Mouse (Mus musculus): Measurements from ENCODE around the gene Irgc1. TPM values are rescaled to one million over a fixed set of nuclear protein-coding genes. Genes with fewer than 3 reads are reported as not detected.
A peak's percentile ranks its signal among the peaks of the same experiment; 100 is the strongest.
"Not testable (repeated sequence)": the region's sequence is repeated elsewhere in the genome, so short reads cannot be mapped to it uniquely, and the experiment has no call there.

Irgc1 gene
- total RNA-seq (2015) (0.74 and 1.8 TPM in 2 replicates), total RNA-seq (2017) (0.66 and 0.94 TPM in 2 replicates)

- peak; percentile 11; the same call in 1 of the 2 replicates for ATAC-seq (ENCODE audit: poor library complexity, severe bottlenecking)
These were observed at the start of gene Irgc1 for GRCm38 (mm10) chr7:24451855-24452311. Gene Irgc1, minus strand, starts transcription at chr7:24452297.

DNA sequence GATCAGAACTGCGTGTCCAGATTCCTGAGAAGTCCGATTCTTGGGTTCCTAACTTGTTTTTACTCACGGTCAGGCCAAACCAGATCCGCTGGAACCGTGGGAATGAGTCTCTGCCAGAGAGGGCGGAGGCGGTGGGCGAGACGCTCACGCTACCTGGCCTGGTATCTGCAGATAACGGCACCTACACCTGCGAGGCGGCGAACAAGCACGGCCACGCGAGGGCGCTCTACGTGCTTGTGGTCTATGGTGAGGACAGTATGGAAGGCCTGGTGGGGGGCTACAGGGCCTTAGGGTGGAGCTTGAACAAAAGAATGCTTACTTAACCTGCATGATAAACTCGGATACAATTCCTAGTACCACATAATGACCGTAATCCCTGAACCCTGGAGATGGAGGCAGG, 49.4 kb upstream of the Irgc1 start:
- ATAC-seq (ENCODE audit: poor library complexity, severe bottlenecking) = no peak

DNA sequence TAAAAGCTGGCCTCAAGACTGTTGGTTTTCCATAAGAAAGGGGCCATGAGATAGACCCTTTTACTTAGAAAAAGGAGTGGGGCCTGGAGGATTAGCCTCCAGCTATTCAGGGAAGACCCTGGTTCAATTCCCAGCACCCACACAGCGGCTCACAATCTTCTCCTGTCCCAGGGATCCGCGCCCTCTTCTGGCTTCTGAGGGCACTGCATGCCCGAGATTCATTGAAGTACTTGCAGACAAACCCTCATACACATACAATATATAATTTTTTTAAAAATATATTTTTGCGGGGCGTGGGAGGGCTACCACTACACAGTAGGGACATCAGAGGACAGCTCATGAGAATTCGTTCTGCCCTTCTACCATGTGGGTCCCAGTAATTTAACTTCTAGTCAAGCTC, 48.8 kb upstream of the Irgc1 start:
- no peak for ATAC-seq (ENCODE audit: poor library complexity, severe bottlenecking)

GRCm38 (mm10) chr7:24499856-24500577, 47.9 kb upstream of the Irgc1 start:
- ATAC-seq (ENCODE audit: poor library complexity, severe bottlenecking) = no peak

DNA sequence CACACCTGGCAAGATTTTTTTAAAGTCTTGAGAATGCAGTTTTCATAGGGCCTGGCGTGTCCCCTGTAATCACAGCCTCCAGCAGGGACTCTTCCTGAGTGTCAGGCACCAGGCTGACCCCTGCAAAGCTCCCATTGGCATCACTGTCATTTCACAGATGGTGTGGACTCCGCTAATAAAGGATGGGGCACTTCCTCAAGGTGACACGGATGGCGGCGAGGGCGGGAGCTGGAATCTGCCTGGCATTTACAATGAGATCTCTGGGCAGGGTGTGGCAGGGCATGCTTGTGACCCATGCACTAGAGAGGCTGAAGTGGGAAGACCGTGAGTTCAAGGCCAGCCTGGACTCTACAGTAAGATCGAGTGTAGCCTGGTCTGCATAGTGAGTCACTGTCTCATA, 36.2 kb upstream of the Irgc1 start:
- no peak for ATAC-seq (ENCODE audit: poor library complexity, severe bottlenecking)

- no peak for ATAC-seq (ENCODE audit: poor library complexity, severe bottlenecking)
These were observed 35.3 kb upstream of the Irgc1 start for GRCm38 (mm10) chr7:24487403-24487802.

GRCm38 (mm10) chr7:24486654-24487130, 34.6 kb upstream of the Irgc1 start:
- no peak for ATAC-seq (ENCODE audit: poor library complexity, severe bottlenecking)

- no peak for ATAC-seq (ENCODE audit: poor library complexity, severe bottlenecking)
These were observed 33.4 kb upstream of the Irgc1 start for GRCm38 (mm10) chr7:24485481-24485880.

- not testable (repeated sequence) for ATAC-seq (ENCODE audit: poor library complexity, severe bottlenecking)
These were observed 31.2 kb upstream of the Irgc1 start for GRCm38 (mm10) chr7:24483291-24483690.

DNA sequence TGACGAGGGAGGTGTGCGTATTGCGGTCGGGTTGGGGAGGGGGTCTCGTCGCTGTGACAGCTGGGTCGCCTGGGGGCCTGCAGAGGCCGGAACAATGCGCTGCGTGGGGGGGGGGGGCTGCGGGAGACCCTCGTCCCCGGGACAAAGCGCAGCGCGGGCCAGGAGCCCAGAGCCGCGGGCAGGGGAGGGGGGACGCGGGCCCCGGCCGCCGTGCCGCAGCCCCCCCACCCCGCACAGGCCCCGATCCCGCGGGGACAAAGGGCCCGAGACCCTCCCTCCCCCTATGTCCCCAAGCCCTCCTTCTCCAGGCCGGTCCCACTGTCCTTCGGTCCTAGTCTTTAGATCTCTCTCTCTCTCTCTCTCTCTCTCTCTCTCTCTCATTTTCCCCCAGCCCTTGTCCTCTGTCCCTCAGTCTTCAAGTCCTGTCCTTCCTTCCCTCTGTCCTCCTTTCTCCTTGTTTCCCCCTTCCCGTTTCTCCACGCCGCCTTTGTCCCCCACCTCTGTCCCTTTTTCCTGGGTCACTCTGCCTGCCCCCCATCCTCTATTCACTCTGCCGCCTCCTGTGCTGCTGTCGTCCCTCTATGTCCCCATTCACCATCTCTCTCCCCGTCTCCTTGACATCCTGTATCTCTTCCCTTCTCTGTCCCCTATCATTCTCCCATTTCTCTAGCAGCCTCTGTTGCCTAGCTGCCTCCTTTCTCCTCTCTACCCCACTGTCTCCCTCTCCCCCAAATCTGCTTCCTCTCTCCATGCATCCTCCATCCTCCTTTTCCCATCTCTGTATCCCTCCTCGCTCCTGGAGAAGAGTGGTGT, 30.3 kb upstream of the Irgc1 start:
- ATAC-seq (ENCODE audit: poor library complexity, severe bottlenecking) = no peak

DNA sequence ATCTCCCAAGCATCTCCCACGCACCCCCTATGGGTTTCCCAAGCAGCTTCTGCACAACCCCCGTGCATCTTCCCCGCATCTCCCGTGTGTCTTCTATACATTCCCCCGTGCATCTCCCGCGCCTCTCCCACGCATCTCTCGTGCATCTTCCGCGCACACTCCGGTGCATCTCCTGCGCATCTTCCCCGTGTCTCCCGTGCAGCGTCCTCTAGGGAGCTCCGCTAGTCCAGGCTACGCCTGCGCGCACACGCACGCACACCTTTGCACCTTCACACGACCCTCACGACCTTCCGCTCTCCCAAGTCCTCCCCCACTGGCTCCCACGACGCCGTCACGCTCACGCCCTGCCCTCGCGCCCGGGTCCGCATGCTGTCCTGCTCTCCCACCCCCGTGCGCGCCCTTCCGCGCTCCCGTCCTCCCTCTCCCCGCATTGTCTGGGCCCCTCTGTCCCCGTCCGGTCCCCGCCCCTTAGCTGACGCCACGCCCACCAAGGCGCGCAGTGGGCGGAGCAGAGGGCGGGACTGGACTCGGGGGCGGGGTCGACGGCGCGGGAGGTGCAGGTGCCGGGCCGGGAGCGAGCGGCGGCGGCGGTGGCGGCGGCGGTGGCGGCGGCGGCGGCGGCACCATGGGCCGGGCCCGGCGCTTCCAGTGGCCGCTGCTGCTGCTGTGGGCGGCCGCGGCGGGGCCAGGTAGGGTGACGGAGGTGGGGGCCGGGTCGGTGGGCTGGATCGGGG, 29.5 kb upstream of the Irgc1 start, which contains the start of gene Cadm4:
Gene Cadm4 (plus strand): TSS at position 550 of the 734 bp plus-strand sequence.
- peak; percentile 81 for ATAC-seq (ENCODE audit: poor library complexity, severe bottlenecking)

- ATAC-seq (ENCODE audit: poor library complexity, severe bottlenecking) = peak; percentile 4; the same call in 1 of the 2 replicates
These were observed 28.9 kb upstream of the Irgc1 start for GRCm38 (mm10) chr7:24480986-24481473.

GRCm38 (mm10) chr7:24480121-24480941, 28.2 kb upstream of the Irgc1 start:
- ATAC-seq (ENCODE audit: poor library complexity, severe bottlenecking) = 0 out of 2 replicates have a peak, but pooled peaks have one; percentile 23

DNA sequence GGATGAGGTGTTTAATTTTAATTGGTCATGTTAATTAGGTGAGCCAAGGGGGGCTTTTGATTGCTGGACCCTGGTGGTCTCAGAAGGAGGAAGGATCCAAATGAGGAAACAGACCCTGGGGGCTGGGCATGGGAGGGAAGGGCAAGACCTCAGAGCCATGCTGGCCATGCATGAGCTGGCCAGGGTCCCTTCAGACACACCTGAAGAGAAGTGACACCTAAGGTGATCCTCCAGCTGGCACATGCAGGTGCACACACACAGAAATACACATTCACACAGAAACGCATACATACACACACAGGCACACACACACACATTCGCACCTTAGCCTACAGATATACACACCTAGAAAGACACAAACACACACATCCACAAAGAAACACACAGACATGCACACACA, 27.6 kb upstream of the Irgc1 start:
- no peak for ATAC-seq (ENCODE audit: poor library complexity, severe bottlenecking)

DNA sequence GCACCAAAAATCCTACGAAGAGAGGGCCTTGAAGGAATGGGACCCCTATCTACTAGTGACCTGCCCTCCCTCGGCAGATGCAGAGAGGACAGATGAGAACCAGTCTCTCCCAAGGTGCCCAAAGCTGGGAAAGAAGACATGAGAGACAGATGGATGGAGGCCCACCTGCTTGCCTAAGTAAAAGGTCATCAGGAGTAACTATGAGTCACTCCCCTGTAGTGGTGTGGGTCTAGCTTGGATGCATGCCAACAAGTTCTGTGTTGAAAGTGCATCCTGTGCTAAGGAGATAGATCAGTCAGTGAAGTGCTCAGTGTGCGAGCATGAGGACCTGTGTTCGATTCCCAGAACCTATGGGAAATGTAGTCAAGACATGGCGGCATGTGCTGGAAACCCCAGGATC, 26.8 kb upstream of the Irgc1 start:
- no peak for ATAC-seq (ENCODE audit: poor library complexity, severe bottlenecking)

GRCm38 (mm10) chr7:24476856-24477255, 24.8 kb upstream of the Irgc1 start:
- no peak for ATAC-seq (ENCODE audit: poor library complexity, severe bottlenecking)

- no peak for ATAC-seq (ENCODE audit: poor library complexity, severe bottlenecking)
These were observed 24.2 kb upstream of the Irgc1 start for GRCm38 (mm10) chr7:24476338-24476737.

- ATAC-seq (ENCODE audit: poor library complexity, severe bottlenecking) = no peak
These were observed 22.9 kb upstream of the Irgc1 start for GRCm38 (mm10) chr7:24474811-24475506.

DNA sequence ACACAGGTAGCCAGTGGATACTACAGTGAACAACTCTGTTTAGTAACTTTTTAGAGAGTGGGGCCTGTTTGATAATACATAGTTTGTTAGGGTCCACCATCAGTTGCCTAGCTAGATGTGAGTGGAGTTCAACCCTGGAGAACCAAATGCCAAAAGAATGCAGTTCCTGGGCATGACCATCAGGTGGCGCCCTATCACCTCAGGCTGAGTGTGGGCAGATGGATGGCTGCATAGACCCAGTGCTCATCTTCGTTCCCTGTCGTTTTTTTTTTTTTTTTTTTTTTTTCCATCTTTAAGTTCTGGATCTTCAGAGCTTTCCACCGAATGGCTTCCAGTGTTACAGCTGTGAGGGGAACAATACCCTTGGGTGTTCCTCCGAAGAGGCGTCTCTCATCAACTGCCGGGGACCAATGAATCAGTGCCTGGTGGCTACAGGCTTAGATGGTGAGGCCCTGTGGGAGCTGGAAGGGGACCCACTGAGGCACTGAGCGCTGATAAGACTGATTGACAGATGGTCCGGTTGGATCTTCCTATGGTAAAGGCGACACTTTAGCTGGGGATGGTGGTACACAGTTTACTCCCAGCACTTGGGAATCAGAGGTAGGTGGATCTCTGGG, 21.9 kb upstream of the Irgc1 start:
- peak; percentile 70 for ATAC-seq (ENCODE audit: poor library complexity, severe bottlenecking)
